Mouse (Mus musculus) left cerebral cortex, postnatal 25 days (tissue): ENCODE measurements at regions not wholly inside any gene's neighbourhood (a gene's known extent, or its start where the extent isn't known, plus 50 kb on each side); places are given as distances from the start of the nearest gene placed in this dataset.
A peak's percentile ranks its signal among the peaks of the same experiment; 100 is the strongest.
"Not testable (repeated sequence)": the region's sequence is repeated elsewhere in the genome, so short reads cannot be mapped to it uniquely, and the experiment has no call there.

Experiments used
- DNase-seq, 2 experiments: peaks; one replicate each; pipeline ENCODE4 v3.0.0; 2022; ENCODE audit warnings: low spot score in 2 of 2, mixed read lengths in 1 of 2
- intact Hi-C: fragments of 180-260 bp; cut with DNase I; formaldehyde crosslinking; loops from one replicate; pipeline ENCODE4 v1.15.1; 2025

GRCm38 (mm10) chr3:153144217-153144616 is 162.2 kb upstream of the St6galnac5 start:
- intact Hi-C loops, result no loop called here
- no peak for DNase-seq

- intact Hi-C loops, result no loop called here
- DNase-seq, result no peak
These were observed 158.9 kb upstream of the St6galnac5 start for GRCm38 (mm10) chr3:153140985-153141384.

- intact Hi-C loops, result no loop called here
- DNase-seq, result no peak
These were observed 143.3 kb upstream of the St6galnac5 start for GRCm38 (mm10) chr3:153125335-153125734.

GRCm38 (mm10) chr3:153121934-153122333 is 139.9 kb upstream of the St6galnac5 start:
- peak in 1 of 2 experiments; percentile 3 for DNase-seq
- intact Hi-C loops, result no loop called here

GRCm38 (mm10) chr3:153119142-153119541 is 137.1 kb upstream of the St6galnac5 start:
- no peak for DNase-seq
- intact Hi-C loops, result no loop called here

GRCm38 (mm10) chr3:153118643-153119042 is 136.6 kb upstream of the St6galnac5 start:
- no peak for DNase-seq
- intact Hi-C loops, result no loop called here

GRCm38 (mm10) chr3:153105591-153105990 is 123.5 kb upstream of the St6galnac5 start:
- intact Hi-C loops, result no loop called here
- peak; percentile 11 to 45 for DNase-seq

- DNase-seq, intact Hi-C loops: not testable (repeated sequence)
These were observed 108.5 kb upstream of the St6galnac5 start for GRCm38 (mm10) chr3:153090572-153090971.

- DNase-seq, result peak; percentile 35 to 52
- intact Hi-C loops, result no loop called here
These were observed 103.2 kb upstream of the St6galnac5 start for GRCm38 (mm10) chr3:153085096-153085788.

- DNase-seq, result peak; percentile 46 to 47
- intact Hi-C loops, result no loop called here
These were observed 102.4 kb upstream of the St6galnac5 start for GRCm38 (mm10) chr3:153084226-153085095.

- DNase-seq, result no peak
- intact Hi-C loops, result no loop called here
These were observed 98.3 kb upstream of the St6galnac5 start for GRCm38 (mm10) chr3:153080371-153080770.

GRCm38 (mm10) chr3:153077846-153078703 is 96.0 kb upstream of the St6galnac5 start:
- peak; percentile 78 to 95 for DNase-seq
- intact Hi-C loops, result loop anchor here (2.0 to 5.0 kb wide), 6 partner anchors 97 to 489 kb away; no protein-coding TSS in a partner anchor

- peak in 1 of 2 experiments; percentile 25 for DNase-seq
- intact Hi-C loops, result no loop called here
These were observed 90.3 kb upstream of the St6galnac5 start for GRCm38 (mm10) chr3:153072200-153072919.

GRCm38 (mm10) chr3:153071549-153071948 is 89.5 kb upstream of the St6galnac5 start:
- no peak for DNase-seq
- intact Hi-C loops, result no loop called here

GRCm38 (mm10) chr3:153071123-153071522 is 89.1 kb upstream of the St6galnac5 start:
- intact Hi-C loops, result no loop called here
- no peak for DNase-seq

GRCm38 (mm10) chr3:153065890-153066289 is 83.8 kb upstream of the St6galnac5 start:
- intact Hi-C loops, result no loop called here
- DNase-seq, result no peak

GRCm38 (mm10) chr3:153053163-153053562 is 71.1 kb upstream of the St6galnac5 start:
- intact Hi-C loops, result no loop called here
- DNase-seq, result no peak

GRCm38 (mm10) chr3:153051566-153051965 is 69.5 kb upstream of the St6galnac5 start:
- DNase-seq, result no peak
- intact Hi-C loops, result no loop called here

GRCm38 (mm10) chr3:153045328-153045727 is 63.3 kb upstream of the St6galnac5 start:
- intact Hi-C loops, result no loop called here
- peak in 1 of 2 experiments; percentile 46 for DNase-seq
